ENCODE assay signal across 9 mouse cellular contexts in genomic region chr10:5490029-5490428, GRCm38 (mm10).
DNase-seq lines count a peak whose midpoint lies in the region; ATAC-seq lines count a peak whose summit lies in the region.
"Had no signal": no experiment of that assay in that cellular context is flagged by ENCODE, and none has a peak within 500 bp of the region (broad histone marks: within the 10 kb centered on the region; RNA-seq: fewer than 3 reads in every experiment).

No protein-coding gene starts in this region.

- H3K4me1 ChIP-seq in hindbrain, embryonic 11.5 days (replicated peaks; ENCODE audit: control insufficient read depth, insufficient read depth, low read length), result no peaks in the 10 kb centered on the region
- H3K4me1 ChIP-seq in hindbrain, embryonic 16.5 days (ENCODE audit: control insufficient read depth, insufficient read depth, low read depth, low read length), result 0 out of 2 replicates have a peak, but pooled peaks cover 2% of the 10 kb centered on the region
- H3K4me1 ChIP-seq: embryonic facial prominence, embryonic 13.5 days; limb, embryonic 12.5 days had no signal

- no peak overlapping the region for H3K4me3 ChIP-seq in hindbrain, embryonic 11.5 days (ENCODE audit: low read depth, low read length)
- H3K4me3 ChIP-seq in hindbrain, embryonic 16.5 days (ENCODE audit: low read length), result no peak overlapping the region
- H3K4me3 ChIP-seq: embryonic facial prominence, embryonic 13.5 days; limb, embryonic 12.5 days had no signal

- no peak overlapping the region for H3K27ac ChIP-seq in hindbrain, embryonic 11.5 days (ENCODE audit: low read depth, low read length)
- H3K27ac ChIP-seq in hindbrain, embryonic 16.5 days (ENCODE audit: low read depth, low read length), result no peak overlapping the region
- H3K27ac ChIP-seq: embryonic facial prominence, embryonic 13.5 days; limb, embryonic 12.5 days had no signal

- no peak overlapping the region for H3K9ac ChIP-seq in hindbrain, embryonic 11.5 days (ENCODE audit: low read depth, low read length)
- H3K9ac ChIP-seq in hindbrain, embryonic 16.5 days (ENCODE audit: low read depth, low read length), result no peak overlapping the region
- H3K9ac ChIP-seq: embryonic facial prominence, embryonic 13.5 days; limb, embryonic 12.5 days had no signal

- WGBS in hindbrain, embryonic 11.5 days, result 59% methylated on average over 6 of the region's 6 CpGs
- WGBS in hindbrain, embryonic 16.5 days, result 63% methylated on average over 6 of the region's 6 CpGs

- no peaks in the 10 kb centered on the region for H3K36me3 ChIP-seq in hindbrain, embryonic 11.5 days (ENCODE audit: control insufficient read depth, insufficient read depth, low read length)
- H3K36me3 ChIP-seq in hindbrain, embryonic 16.5 days (ENCODE audit: control insufficient read depth, insufficient read depth, low read length), result no peaks in the 10 kb centered on the region
- H3K36me3 ChIP-seq: embryonic facial prominence, embryonic 13.5 days; limb, embryonic 12.5 days had no signal

- ATAC-seq in hindbrain, embryonic 11.5 days (ENCODE audit: low FRiP score), result no peak
- no peak for ATAC-seq in hindbrain, embryonic 16.5 days

- peak; percentile 25 for DNase-seq in hindbrain, embryonic 11.5 days (ENCODE audit: low spot score)
- peak; percentile 51 for DNase-seq in A20 (ENCODE audit: low read depth, low spot score)
- DNase-seq in ES-CJ7 (ENCODE audit: low read depth, low spot score), result peak; percentile 29
- DNase-seq in induced T-regulatory cell, adult 2 months (ENCODE audit: low read depth), result peak; percentile 17
- DNase-seq in thymus, postnatal 36 days, result peak; percentile 14 to 20
- DNase-seq in layer of hippocampus, adult 11-12 months (ENCODE audit: low spot score), result no peak

- H3K9me3 ChIP-seq in hindbrain, embryonic 11.5 days (ENCODE audit: control insufficient read depth, low read length), result no peaks in the 10 kb centered on the region
- H3K9me3 ChIP-seq in hindbrain, embryonic 16.5 days (ENCODE audit: control insufficient read depth, low read length), result no peaks in the 10 kb centered on the region
- H3K9me3 ChIP-seq: embryonic facial prominence, embryonic 13.5 days; limb, embryonic 12.5 days had no signal

- no peaks in the 10 kb centered on the region for H3K27me3 ChIP-seq in hindbrain, embryonic 11.5 days (ENCODE audit: control insufficient read depth, insufficient read depth, low read length)
- H3K27me3 ChIP-seq in hindbrain, embryonic 16.5 days (replicated peaks; ENCODE audit: control insufficient read depth, insufficient read depth, low read length), result no peaks in the 10 kb centered on the region
- H3K27me3 ChIP-seq: embryonic facial prominence, embryonic 13.5 days; limb, embryonic 12.5 days had no signal

- H3K4me2 ChIP-seq in hindbrain, embryonic 11.5 days (replicated peaks; ENCODE audit: low read depth, low read length), result no peak overlapping the region
- H3K4me2 ChIP-seq in hindbrain, embryonic 16.5 days (ENCODE audit: low read length), result no peak overlapping the region
- H3K4me2 ChIP-seq: embryonic facial prominence, embryonic 13.5 days; limb, embryonic 12.5 days had no signal
